Mouse (Mus musculus) neural tube, embryonic 15.5 days (tissue): ENCODE results near the gene Arr3. TPM values are rescaled to one million over a fixed set of nuclear protein-coding genes. Genes with fewer than 3 reads are reported as not detected.

Source experiments
- ATAC-seq: fragments of 200-750 bp; cut with Nextera tagmentation; 2 replicates; pipeline ENCODE4 v1.8.0; 2017; ENCODE audit warnings: mild to moderate bottlenecking, moderate TSS enrichment, moderate library complexity; ENCODE audit not compliant: low FRiP score
- H3K27ac ChIP-seq: fragments of 300-500 bp; sonication (generic); replicated peaks from 2 replicates; pipeline ENCODE4 v1.5.1; 2015; ENCODE audit warnings: mild to moderate bottlenecking, inconsistent platforms
- H3K27me3 ChIP-seq: fragments of 300-500 bp; sonication (generic); replicated peaks from 2 replicates; pipeline ENCODE4 v1.6.1; 2015; ENCODE audit warnings: inconsistent platforms
- H3K36me3 ChIP-seq: fragments of 300-500 bp; sonication (generic); 2 replicates; pipeline ENCODE4 v1.6.1; 2015; ENCODE audit warnings: inconsistent platforms
- H3K4me1 ChIP-seq: fragments of 300-500 bp; sonication (generic); 2 replicates; pipeline ENCODE4 v1.6.1; 2015; ENCODE audit warnings: inconsistent platforms
- H3K4me2 ChIP-seq: fragments of 300-500 bp; sonication (generic); 2 replicates; pipeline ENCODE4 v1.6.1; 2015; ENCODE audit warnings: inconsistent platforms, mild to moderate bottlenecking, moderate library complexity
- H3K4me3 ChIP-seq: fragments of 300-500 bp; sonication (generic); replicated peaks from 2 replicates; pipeline ENCODE4 v1.5.1; 2015; ENCODE audit warnings: mild to moderate bottlenecking, inconsistent platforms
- H3K9ac ChIP-seq: fragments of 300-500 bp; sonication (generic); replicated peaks from 2 replicates; pipeline ENCODE4 v1.6.1; 2015; ENCODE audit warnings: mild to moderate bottlenecking, inconsistent platforms
- H3K9me3 ChIP-seq: fragments of 300-500 bp; sonication (generic); replicated peaks from 2 replicates; pipeline ENCODE4 v1.6.1; 2016; ENCODE audit warnings: inconsistent platforms
- WGBS: fragments of 180-500 bp; shearing (Covaris S2); methylation state at CpG from one replicate; pipeline ENCODE4 v1.1.7; 2015; ENCODE audit warnings: mixed read lengths; 5-methylcytosine and 5-hydroxymethylcytosine counted together
- polyA plus RNA-seq: library from polyadenylated mRNA; unstranded; fragments of >200 nt; fragmentation: Nextera tagmentation; extraction: Ambion mirVana; gene quantifications from 2 replicates; pipeline ENCODE4 v1.2.1, GENCODE M21; 2015

The Arr3 gene
- polyA plus RNA-seq, 1 experiment from 2014 or later: not detected

- H3K4me1 ChIP-seq: peaks cover 10% of the 10 kb centered on the region
- ATAC-seq: peak; percentile 100
- peak within 1 kb of the TSS; percentile 50 for H3K4me3 ChIP-seq
- WGBS: 21% methylated on average over 62 of the region's 62 CpGs
- H3K36me3 ChIP-seq: 0 out of 2 replicates have a peak, but pooled peaks cover 4% of the 10 kb centered on the region
- H3K27me3 ChIP-seq: no peaks in the 10 kb centered on the region
- H3K4me2 ChIP-seq: peak within 1 kb of the TSS; percentile 84
- peak within 1 kb of the TSS; percentile 60 for H3K9ac ChIP-seq
- peak within 1 kb of the TSS; percentile 74 for H3K27ac ChIP-seq
- H3K9me3 ChIP-seq: no peaks in the 10 kb centered on the region
Observed at GRCm38 (mm10) chrX:100625802-100626793, 20.8 kb downstream of the Arr3 start, which contains the start of gene Pdzd11. Pdzd11 (minus strand) TSS chrX:100626568.

DNA sequence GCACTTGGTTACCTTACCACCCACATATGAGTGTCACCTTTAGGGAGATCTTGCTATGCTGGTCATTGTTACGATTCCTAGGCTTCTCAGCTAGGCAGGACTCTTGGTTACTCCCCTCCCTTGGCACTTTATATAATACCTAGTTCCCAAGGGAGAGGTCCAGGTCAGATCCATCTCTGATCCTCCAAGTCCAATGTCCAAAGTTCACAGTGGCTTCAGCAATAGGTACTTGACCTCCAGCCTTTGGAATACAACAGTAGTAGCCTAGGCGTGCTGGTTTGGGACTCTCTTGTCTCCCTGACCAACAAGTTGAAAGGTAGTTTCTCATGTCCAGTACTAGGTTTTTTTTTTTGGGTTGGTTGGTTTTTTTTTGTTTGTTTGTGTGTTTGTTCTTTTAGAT, 23.8 kb downstream of the Arr3 start:
- Histone ChIP-seq H3K27me3 (no peaks in the 10 kb centered on the region), H3K4me3 (no peak overlapping the region), H3K4me2 (no peak overlapping the region), H3K36me3 (no peaks in the 10 kb centered on the region), H3K9me3 (no peaks in the 10 kb centered on the region), H3K27ac (no peak overlapping the region), H3K9ac (no peak overlapping the region), H3K4me1 (peaks cover 10% of the 10 kb centered on the region)
- ATAC-seq: no peak
- 98% methylated on average over 2 of the region's 2 CpGs for WGBS

- Histone ChIP-seq H3K27me3 (no peaks in the 10 kb centered on the region), H3K9ac (no peak overlapping the region), H3K9me3 (no peaks in the 10 kb centered on the region), H3K4me2 (no peak overlapping the region), H3K4me3 (no peak overlapping the region), H3K4me1 (no peaks in the 10 kb centered on the region), H3K36me3 (no peaks in the 10 kb centered on the region), H3K27ac (no peak overlapping the region)
- whole genome bisulfite sequencing: 94% methylated on average over 8 of the region's 8 CpGs
- no peak for ATAC-seq
Observed at GRCm38 (mm10) chrX:100638477-100638876, 33.2 kb downstream of the Arr3 start.

GRCm38 (mm10) chrX:100652848-100653247, 47.6 kb downstream of the Arr3 start:
- Histone ChIP-seq H3K4me2 (no peak overlapping the region), H3K9ac (no peak overlapping the region), H3K4me1 (no peaks in the 10 kb centered on the region), H3K36me3 (no peaks in the 10 kb centered on the region), H3K9me3 (no peaks in the 10 kb centered on the region), H3K4me3 (no peak overlapping the region), H3K27me3 (no peaks in the 10 kb centered on the region), H3K27ac (no peak overlapping the region)
- no peak for ATAC-seq

- 89% methylated on average over 2 of the region's 2 CpGs for WGBS
- H3K4me2 ChIP-seq: no peak overlapping the region
- 0 out of 2 replicates have a peak, but pooled peaks cover 3% of the 10 kb centered on the region for H3K27me3 ChIP-seq
- H3K27ac ChIP-seq: no peak overlapping the region
- no peaks in the 10 kb centered on the region for H3K9me3 ChIP-seq
- no peak for ATAC-seq
- no peak overlapping the region for H3K4me3 ChIP-seq
- no peak overlapping the region for H3K9ac ChIP-seq
- no peaks in the 10 kb centered on the region for H3K36me3 ChIP-seq
- H3K4me1 ChIP-seq: no peaks in the 10 kb centered on the region
Observed at GRCm38 (mm10) chrX:100664825-100665224, 59.5 kb downstream of the Arr3 start.

Other genes starting within 250 kb of the Arr3 start
- gene Otud6a, start 176.5 kb upstream of the Arr3 start, polyA plus RNA-seq: not detected in 2 replicates
- gene Awat2, start 162.8 kb upstream of the Arr3 start, polyA plus RNA-seq: 0.12 and 0.22 TPM in 2 replicates
- gene Igbp1, start 111.2 kb upstream of the Arr3 start, polyA plus RNA-seq: 25.3 and 29.8 TPM in 2 replicates
- not detected in 2 replicates for gene Dgat2l6, start 80.7 kb upstream of the Arr3 start, polyA plus RNA-seq
- not detected in 2 replicates for gene Awat1, start 33.2 kb upstream of the Arr3 start, polyA plus RNA-seq
- gene P2ry4, start 10.6 kb upstream of the Arr3 start, polyA plus RNA-seq: not detected in 2 replicates
- gene Kif4, start 20.2 kb downstream of the Arr3 start, polyA plus RNA-seq: 3.6 and 7.3 TPM in 2 replicates
- gene Pdzd11, start 21.1 kb downstream of the Arr3 start, polyA plus RNA-seq: 89.3 and 91.5 TPM in 2 replicates
- gene Gdpd2, start 124.4 kb downstream of the Arr3 start, polyA plus RNA-seq: 27.3 and 31.7 TPM in 2 replicates
- gene Dlg3, start 162.2 kb downstream of the Arr3 start, polyA plus RNA-seq: 5.5 and 5.6 TPM in 2 replicates